Mouse (Mus musculus): ENCODE data around the gene Grm4. TPM values are rescaled to one million over a fixed set of nuclear protein-coding genes. Genes with fewer than 3 reads are reported as not detected.

Grm4 gene
- total RNA-seq, 2 experiments from 2014 or later = 0.07 TPM; not detected in 1

GRCm38 (mm10) chr17:27551393-27551940 lies 30.3 kb upstream of the Grm4 start:
- DNase-seq = no peak

- peak; percentile 44 for DNase-seq
Measured at GRCm38 (mm10) chr17:27549234-27549633, 28.0 kb upstream of the Grm4 start.

GRCm38 (mm10) chr17:27547253-27547868 lies 26.2 kb upstream of the Grm4 start:
- DNase-seq = peak; percentile 67

- DNase-seq = no peak
Measured at GRCm38 (mm10) chr17:27546574-27547085, 25.4 kb upstream of the Grm4 start.

- DNase-seq = no peak
Measured at GRCm38 (mm10) chr17:27545991-27546390, 24.8 kb upstream of the Grm4 start.

GRCm38 (mm10) chr17:27544551-27544950 lies 23.3 kb upstream of the Grm4 start:
- no peak for DNase-seq

- DNase-seq = no peak
Measured at GRCm38 (mm10) chr17:27541984-27542383, 20.8 kb upstream of the Grm4 start.

- DNase-seq = no peak
Measured at GRCm38 (mm10) chr17:27541261-27541660, 20.1 kb upstream of the Grm4 start.

- DNase-seq = peak; percentile 95
Measured at GRCm38 (mm10) chr17:27534718-27535117, 13.5 kb upstream of the Grm4 start.

GRCm38 (mm10) chr17:27533354-27533753 lies 12.2 kb upstream of the Grm4 start:
- DNase-seq = no peak

- no peak for DNase-seq
Measured at GRCm38 (mm10) chr17:27532095-27532494, 10.9 kb upstream of the Grm4 start.

- no peak for DNase-seq
Measured at GRCm38 (mm10) chr17:27528767-27529166, 7.6 kb upstream of the Grm4 start.

- no peak for DNase-seq
Measured at GRCm38 (mm10) chr17:27528030-27528429, 6.8 kb upstream of the Grm4 start.

- no peak for DNase-seq
Measured at GRCm38 (mm10) chr17:27527188-27527587, 6.0 kb upstream of the Grm4 start.

GRCm38 (mm10) chr17:27523121-27523520 lies 1.9 kb upstream of the Grm4 start:
- no peak for DNase-seq

- DNase-seq = peak; percentile 69
Measured at GRCm38 (mm10) chr17:27520557-27520956, 646 bp downstream of the Grm4 start.

- DNase-seq = no peak
Measured at GRCm38 (mm10) chr17:27518700-27519595, 2.3 kb downstream of the Grm4 start.

GRCm38 (mm10) chr17:27518296-27518695 lies 2.9 kb downstream of the Grm4 start:
- DNase-seq = no peak

- no peak for DNase-seq
Measured at GRCm38 (mm10) chr17:27513916-27514762, 7.1 kb downstream of the Grm4 start.

GRCm38 (mm10) chr17:27513279-27513915 lies 7.8 kb downstream of the Grm4 start:
- no peak for DNase-seq

GRCm38 (mm10) chr17:27512619-27513161 lies 8.5 kb downstream of the Grm4 start:
- DNase-seq = no peak

Measured in heart, postnatal 4 days (tissue).